Mouse (Mus musculus) stomach, postnatal 0 days (tissue): ENCODE results near the gene Elovl6. TPM values are rescaled to one million over a fixed set of nuclear protein-coding genes. Genes with fewer than 3 reads are reported as not detected.
A peak's percentile ranks its signal among the peaks of the same experiment; 100 is the strongest.

Experiments
- ATAC-seq: fragments of 200-750 bp; cut with Nextera tagmentation; 2 replicates; pipeline ENCODE4 v1.8.0; 2017; ENCODE audit not compliant: low FRiP score, low TSS enrichment
- DNase-seq: peaks from one replicate; pipeline ENCODE4 v3.0.0-alpha.2; 2016; ENCODE audit warnings: low spot score
- H3K27ac ChIP-seq: fragments of 300-500 bp; sonication (generic); replicated peaks from 2 replicates; pipeline ENCODE4 v1.5.1; 2014; ENCODE audit warnings: mild to moderate bottlenecking, control low read depth
- H3K27me3 ChIP-seq: fragments of 300-500 bp; sonication (generic); 2 replicates; pipeline ENCODE4 v1.6.1; 2014; ENCODE audit warnings: low read length; ENCODE audit not compliant: control insufficient read depth, insufficient read depth
- H3K36me3 ChIP-seq: fragments of 300-500 bp; sonication (generic); 2 replicates; pipeline ENCODE4 v1.6.1; 2014; ENCODE audit warnings: low read length, mixed read lengths; ENCODE audit not compliant: control insufficient read depth, insufficient read depth
- H3K4me1 ChIP-seq: fragments of 300-500 bp; sonication (generic); replicated peaks from 2 replicates; pipeline ENCODE4 v1.6.1; 2014; ENCODE audit warnings: antibody characterized with exemption; ENCODE audit not compliant: control insufficient read depth, insufficient read depth
- H3K4me2 ChIP-seq: fragments of 300-500 bp; sonication (generic); replicated peaks from 2 replicates; pipeline ENCODE4 v1.6.1; 2014; ENCODE audit warnings: low read depth, mild to moderate bottlenecking, control low read depth, moderate library complexity
- H3K4me3 ChIP-seq: fragments of 300-500 bp; sonication (generic); 2 replicates; pipeline ENCODE4 v1.5.1; 2014; ENCODE audit warnings: low read depth, low read length, control low read depth
- H3K9ac ChIP-seq: fragments of 300-500 bp; sonication (generic); 2 replicates; pipeline ENCODE4 v1.6.1; 2014; ENCODE audit warnings: mild to moderate bottlenecking, low read length, control low read depth, mixed read lengths
- H3K9me3 ChIP-seq: fragments of 300-500 bp; sonication (generic); 2 replicates; pipeline ENCODE4 v1.6.1; 2016; ENCODE audit warnings: low read length; ENCODE audit not compliant: control insufficient read depth
- CTCF ChIP-seq: IDR thresholded peaks from 2 replicates; pipeline ENCODE4 v1.5.1; 2016; ENCODE audit warnings: antibody characterized with exemption, low read depth, mild to moderate bottlenecking, moderate library complexity
- EP300 ChIP-seq: optimal IDR thresholded peaks from 2 replicates; pipeline ENCODE3; 2016; ENCODE audit warnings: antibody characterized with exemption
- WGBS: fragments of 180-500 bp; shearing (Covaris S2); extraction: QIAGEN DNeasy Blood & Tissue Kit; methylation state at CpG from one replicate; pipeline ENCODE4 v1.1.7; 2014; 5-methylcytosine and 5-hydroxymethylcytosine counted together
- polyA plus RNA-seq: library from polyadenylated mRNA; unstranded; fragments of >200 nt; fragmentation: Nextera tagmentation; extraction: Ambion mirVana; gene quantifications from 2 replicates; pipeline ENCODE4 v1.2.1, GENCODE M21; 2015

Gene Elovl6
- polyA plus RNA-seq, 1 experiment from 2014 or later = 34.2 TPM

DNA sequence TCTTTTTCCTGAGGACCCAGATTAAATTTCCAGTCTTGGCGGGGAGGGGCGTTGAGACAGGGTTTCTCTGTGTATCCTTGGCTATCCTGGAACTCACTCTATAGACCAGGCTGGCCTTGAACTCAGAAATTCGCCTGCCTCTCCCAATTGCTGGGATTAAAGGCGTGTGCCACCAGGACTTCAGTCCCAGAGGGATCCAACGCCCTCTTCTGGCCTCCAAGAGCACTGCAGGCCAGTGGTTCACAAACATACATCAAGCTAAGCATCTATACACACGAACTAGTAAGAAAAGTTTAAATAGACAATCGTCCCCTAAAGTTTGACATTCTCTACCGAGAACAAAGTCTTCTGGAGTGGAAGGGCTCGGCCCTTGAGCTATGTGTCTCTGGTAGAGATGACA lies 90.0 kb downstream of the Elovl6 start:
- DNase-seq = peak; percentile 22
- no peak overlapping the region for H3K27ac ChIP-seq
- no peak overlapping the region for H3K4me2 ChIP-seq
- no peak for TF ChIP-seq EP300
- peak; percentile 68 for TF ChIP-seq CTCF
- H3K4me3 ChIP-seq = no peak overlapping the region
- H3K4me1 ChIP-seq = no peaks in the 10 kb centered on the region
- H3K9me3 ChIP-seq = no peaks in the 10 kb centered on the region
- H3K27me3 ChIP-seq = no peaks in the 10 kb centered on the region
- H3K36me3 ChIP-seq = no peaks in the 10 kb centered on the region
- no peak overlapping the region for H3K9ac ChIP-seq
- ATAC-seq = no peak
- 78% methylated on average over 9 of the region's 9 CpGs for WGBS

DNA sequence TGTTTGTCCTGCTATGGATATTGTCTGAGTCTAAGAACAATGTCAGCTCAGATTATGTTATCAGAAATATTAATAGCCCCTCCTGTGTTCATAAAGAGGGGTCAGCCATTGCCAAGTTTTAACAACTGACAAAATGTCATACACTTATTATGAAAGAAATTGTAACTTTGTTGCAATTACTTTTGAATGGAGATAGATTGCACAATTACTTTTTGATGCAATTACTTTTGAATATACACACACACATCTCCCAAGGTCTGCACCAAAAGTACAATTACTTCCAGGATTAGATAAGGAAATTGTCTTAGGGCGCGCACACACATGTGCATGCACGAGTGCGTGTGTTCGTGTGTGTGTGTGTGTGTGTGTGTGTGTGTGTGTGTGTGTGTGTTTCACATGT lies 90.5 kb downstream of the Elovl6 start:
- 97% methylated on average over 5 of the region's 5 CpGs for WGBS
- no peaks in the 10 kb centered on the region for H3K36me3 ChIP-seq
- DNase-seq = no peak
- H3K27ac ChIP-seq = no peak overlapping the region
- no peak for TF ChIP-seq EP300
- TF ChIP-seq CTCF = no peak
- H3K4me2 ChIP-seq = no peak overlapping the region
- H3K27me3 ChIP-seq = no peaks in the 10 kb centered on the region
- ATAC-seq = no peak
- H3K9me3 ChIP-seq = no peaks in the 10 kb centered on the region
- H3K9ac ChIP-seq = no peak overlapping the region
- no peak overlapping the region for H3K4me3 ChIP-seq
- H3K4me1 ChIP-seq = no peaks in the 10 kb centered on the region

DNA sequence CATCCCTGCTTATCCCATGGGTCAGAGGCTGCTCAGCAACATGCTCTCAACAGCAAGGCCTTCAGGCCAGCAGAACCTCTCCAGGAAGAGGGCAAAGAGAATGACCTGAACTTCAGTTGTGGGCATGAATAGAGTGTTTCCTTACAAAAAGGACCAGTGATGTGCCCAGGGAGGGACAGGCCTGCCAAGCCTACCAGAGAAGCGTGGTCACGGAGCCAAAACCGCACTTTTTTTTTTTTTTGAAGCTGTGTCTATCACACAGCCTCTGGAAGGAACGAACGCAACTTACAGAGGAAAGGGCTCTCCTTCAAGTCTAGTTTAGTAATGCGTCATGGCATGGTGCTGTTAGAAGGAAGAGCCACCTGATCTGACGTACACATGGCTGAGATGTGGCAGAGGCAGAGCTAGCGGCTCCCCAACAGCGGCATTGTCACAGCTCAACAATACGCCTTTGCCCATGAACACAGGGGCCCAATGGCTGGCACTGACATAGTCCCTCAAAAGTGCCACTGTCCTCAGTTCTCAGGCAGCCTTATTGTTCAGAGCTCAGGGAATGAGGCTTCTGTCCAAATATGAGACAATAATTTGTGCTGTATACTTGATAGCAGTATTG lies 92.1 kb downstream of the Elovl6 start:
- Histone ChIP-seq H3K9ac (no peak overlapping the region), H3K4me1 (no peaks in the 10 kb centered on the region), H3K4me2 (no peak overlapping the region), H3K27me3 (no peaks in the 10 kb centered on the region), H3K36me3 (no peaks in the 10 kb centered on the region), H3K27ac (no peak overlapping the region), H3K4me3 (no peak overlapping the region), H3K9me3 (no peaks in the 10 kb centered on the region)
- ATAC-seq = no peak
- no peak for DNase-seq
- TF ChIP-seq EP300 (no peak), CTCF (no peak)
- 91% methylated on average over 10 of the region's 10 CpGs for WGBS

DNA sequence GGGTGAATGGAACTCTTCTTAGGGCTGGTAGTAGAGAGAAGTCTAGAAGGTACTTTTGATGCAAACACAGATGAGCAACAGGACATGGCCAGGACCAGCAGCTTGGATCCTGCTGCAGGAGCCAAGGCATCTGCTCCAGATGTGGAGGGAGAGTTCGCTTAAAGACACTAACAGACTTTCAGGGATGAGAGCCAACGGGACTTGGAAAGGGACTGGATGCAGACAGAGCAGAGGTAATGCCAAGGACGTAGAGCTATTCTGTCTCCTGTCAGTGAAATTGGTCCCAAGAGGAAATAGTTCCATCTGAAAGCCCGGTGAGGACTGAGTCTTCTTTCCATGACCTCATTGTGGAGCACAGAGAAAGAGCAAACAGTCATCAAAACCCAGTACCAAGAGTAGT lies 95.1 kb downstream of the Elovl6 start:
- no peaks in the 10 kb centered on the region for H3K36me3 ChIP-seq
- no peak for TF ChIP-seq EP300
- TF ChIP-seq CTCF = no peak
- no peaks in the 10 kb centered on the region for H3K27me3 ChIP-seq
- no peak overlapping the region for H3K9ac ChIP-seq
- no peaks in the 10 kb centered on the region for H3K4me1 ChIP-seq
- no peak for ATAC-seq
- no peak overlapping the region for H3K27ac ChIP-seq
- H3K4me3 ChIP-seq = no peak overlapping the region
- 62% methylated on average over 4 of the region's 4 CpGs for WGBS
- H3K4me2 ChIP-seq = no peak overlapping the region
- H3K9me3 ChIP-seq = no peaks in the 10 kb centered on the region
- DNase-seq = no peak

DNA sequence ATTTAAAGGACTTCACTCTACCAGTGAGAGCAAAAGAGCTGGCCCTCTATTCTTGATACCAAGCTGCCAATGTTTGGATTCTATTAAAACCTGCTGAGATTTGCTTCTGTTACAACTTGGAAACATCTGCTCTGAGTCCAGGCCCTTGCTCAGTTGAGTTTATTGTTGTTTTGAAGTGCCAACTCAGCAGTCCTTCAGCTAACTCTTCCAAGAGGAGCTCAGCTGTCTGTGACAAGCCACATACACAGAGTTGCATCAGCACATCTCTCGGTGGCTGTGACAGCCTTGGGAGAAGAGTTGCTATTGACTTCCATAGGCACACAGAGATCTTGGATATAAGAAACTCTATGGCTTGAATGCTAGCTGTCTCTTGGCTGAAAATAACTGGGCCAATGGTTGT lies 98.9 kb downstream of the Elovl6 start:
- no peak for TF ChIP-seq CTCF
- no peak for TF ChIP-seq EP300
- Histone ChIP-seq H3K9me3 (no peaks in the 10 kb centered on the region), H3K9ac (no peak overlapping the region), H3K36me3 (no peaks in the 10 kb centered on the region), H3K27me3 (no peaks in the 10 kb centered on the region), H3K27ac (no peak overlapping the region), H3K4me1 (no peaks in the 10 kb centered on the region), H3K4me2 (no peak overlapping the region), H3K4me3 (no peak overlapping the region)
- WGBS = 71% methylated on average over 1 of the region's 1 CpGs
- DNase-seq = no peak
- no peak for ATAC-seq

DNA sequence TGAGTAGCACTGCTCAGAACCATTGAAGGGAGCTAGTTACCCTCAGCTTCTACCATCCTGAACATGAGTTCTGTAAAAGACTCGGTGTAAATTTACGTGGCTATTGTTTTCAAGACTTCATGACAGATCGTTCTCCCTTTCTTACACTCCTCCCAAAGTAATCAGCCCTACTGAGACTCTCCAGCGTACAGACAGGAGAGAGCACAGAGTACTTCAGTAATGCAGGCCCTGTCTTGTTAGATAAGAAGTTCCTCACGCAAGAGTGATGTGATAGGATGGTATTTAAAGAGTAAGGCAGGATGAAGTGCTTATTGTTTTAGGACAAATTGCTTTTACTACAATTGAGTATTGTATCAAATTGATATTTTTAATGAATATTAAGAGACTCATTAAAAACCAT lies 99.7 kb downstream of the Elovl6 start:
- TF ChIP-seq CTCF (no peak), EP300 (no peak)
- no peak overlapping the region for H3K9ac ChIP-seq
- no peaks in the 10 kb centered on the region for H3K36me3 ChIP-seq
- ATAC-seq = no peak
- H3K27me3 ChIP-seq = no peaks in the 10 kb centered on the region
- no peaks in the 10 kb centered on the region for H3K9me3 ChIP-seq
- no peak for DNase-seq
- H3K4me1 ChIP-seq = no peaks in the 10 kb centered on the region
- H3K27ac ChIP-seq = no peak overlapping the region
- 84% methylated on average over 5 of the region's 5 CpGs for WGBS
- H3K4me3 ChIP-seq = no peak overlapping the region
- H3K4me2 ChIP-seq = no peak overlapping the region
